Mouse (Mus musculus): Measurements from ENCODE around the gene Gm13696. TPM values are rescaled to one million over a fixed set of nuclear protein-coding genes. Genes with fewer than 3 reads are reported as not detected.
"Not testable (repeated sequence)": the region's sequence is repeated elsewhere in the genome, so short reads cannot be mapped to it uniquely, and the experiment has no call there.

Gm13696 gene
- total RNA-seq (2021): 1 to 10 TPM; 1.4 to 1.7 TPM
- long read RNA-seq, experiment 1: 0 reads
- long read RNA-seq, experiment 2: 0 reads

- DNase-seq: not testable (repeated sequence)
Measured at GRCm38 (mm10) chr2:83972823-83973222, at the start of gene Gm13696. Gene Gm13696, plus strand, starts transcription at chr2:83973123.

DNA sequence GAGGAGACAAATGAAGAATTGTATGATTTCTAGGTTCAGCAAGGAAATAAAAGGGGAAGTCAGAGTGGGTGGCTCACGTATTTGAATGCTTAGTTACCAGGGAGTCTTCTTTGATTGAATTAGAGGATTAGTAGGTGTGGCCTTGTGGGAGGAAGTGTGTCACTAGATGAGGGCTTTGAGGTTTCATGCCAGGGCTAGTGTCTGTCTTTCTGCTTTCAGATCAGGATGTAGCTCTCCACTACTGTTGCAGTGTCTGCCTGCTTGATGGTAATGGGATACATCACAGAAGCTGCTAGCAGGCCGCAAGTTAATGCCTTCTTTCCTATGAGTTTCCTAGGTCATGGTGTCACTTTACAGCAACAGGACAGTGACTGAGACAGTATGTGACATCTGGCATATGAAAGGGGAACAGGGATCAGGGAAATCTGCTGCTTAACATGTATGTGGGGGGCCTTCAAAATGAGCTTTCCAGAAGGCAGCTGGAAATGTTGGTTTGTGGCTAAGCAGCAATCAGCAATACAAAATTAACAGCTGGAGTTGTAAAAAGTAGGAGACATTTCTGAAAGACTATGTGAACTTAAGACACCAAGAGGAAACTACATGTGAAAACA, 43.3 kb upstream of the Gm13696 start:
- DNase-seq: no peak

DNA sequence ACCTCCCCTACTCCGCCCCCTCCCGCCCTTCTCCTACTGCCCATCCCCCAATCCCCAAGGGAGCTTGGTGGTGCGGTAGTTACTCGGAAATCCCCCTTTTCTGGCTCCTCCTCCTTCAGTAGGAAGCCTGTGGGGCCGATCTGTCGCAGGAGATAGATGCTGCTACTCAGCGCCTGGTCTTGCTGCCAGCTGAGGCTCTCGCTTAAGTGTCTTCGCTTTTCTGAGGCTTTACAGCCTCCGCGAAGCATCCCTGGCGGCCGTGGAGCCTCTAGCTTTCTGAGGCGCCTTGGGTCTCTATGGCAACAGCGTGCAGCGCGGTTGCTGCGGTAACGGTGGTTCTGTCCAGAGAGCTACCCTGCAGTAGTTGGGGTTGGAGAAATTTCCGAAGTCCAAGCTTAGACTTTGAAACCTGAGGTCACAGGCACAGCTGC, 32.0 kb upstream of the Gm13696 start, which contains the start of gene Zswim2:
Gene Zswim2 (minus strand): TSS at position 298 of the 431 bp plus-strand sequence.
- peak; percentile 26 for DNase-seq

- DNase-seq: no peak
Measured at GRCm38 (mm10) chr2:83941378-83941777, 31.5 kb upstream of the Gm13696 start.

GRCm38 (mm10) chr2:83941792-83942191, 31.1 kb upstream of the Gm13696 start:
- DNase-seq: no peak

DNA sequence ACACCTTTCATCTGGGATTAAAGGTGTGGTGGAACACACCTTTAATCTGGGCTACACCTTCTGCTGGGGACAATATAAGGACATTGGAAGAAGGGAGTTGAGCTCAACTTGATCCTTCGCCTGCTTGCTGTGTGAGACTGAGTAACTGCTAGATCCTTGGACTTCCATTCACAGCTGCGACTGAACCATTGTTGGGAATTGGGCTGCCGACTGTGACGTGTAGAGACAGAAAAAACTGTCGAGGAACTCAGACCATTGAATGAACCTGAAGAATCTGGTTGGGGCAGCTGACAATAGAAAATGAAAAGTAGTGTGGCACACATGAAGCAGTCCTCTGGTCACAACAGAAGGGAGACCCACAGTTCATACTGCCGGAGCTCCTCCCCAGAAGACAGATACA, 17.5 kb upstream of the Gm13696 start, which contains the start of gene Gm13698:
Gene Gm13698 (plus strand): TSS at position 301 of the 400 bp plus-strand sequence.
- not testable (repeated sequence) for DNase-seq

- DNase-seq: not testable (repeated sequence)
Measured at GRCm38 (mm10) chr2:83961203-83961602, 11.7 kb upstream of the Gm13696 start, which contains the start of gene Gm13693. Gene Gm13693, plus strand, starts transcription at chr2:83961503.

DNA sequence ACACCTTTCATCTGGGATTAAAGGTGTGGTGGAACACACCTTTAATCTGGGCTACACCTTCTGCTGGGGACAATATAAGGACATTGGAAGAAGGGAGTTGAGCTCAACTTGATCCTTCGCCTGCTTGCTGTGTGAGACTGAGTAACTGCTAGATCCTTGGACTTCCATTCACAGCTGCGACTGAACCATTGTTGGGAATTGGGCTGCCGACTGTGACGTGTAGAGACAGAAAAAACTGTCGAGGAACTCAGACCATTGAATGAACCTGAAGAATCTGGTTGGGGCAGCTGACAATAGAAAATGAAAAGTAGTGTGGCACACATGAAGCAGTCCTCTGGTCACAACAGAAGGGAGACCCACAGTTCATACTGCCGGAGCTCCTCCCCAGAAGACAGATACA, 5.9 kb upstream of the Gm13696 start, which contains the start of gene Gm13695:
Gene Gm13695 (plus strand): TSS at position 301 of the 400 bp plus-strand sequence.
- DNase-seq: not testable (repeated sequence)

DNA sequence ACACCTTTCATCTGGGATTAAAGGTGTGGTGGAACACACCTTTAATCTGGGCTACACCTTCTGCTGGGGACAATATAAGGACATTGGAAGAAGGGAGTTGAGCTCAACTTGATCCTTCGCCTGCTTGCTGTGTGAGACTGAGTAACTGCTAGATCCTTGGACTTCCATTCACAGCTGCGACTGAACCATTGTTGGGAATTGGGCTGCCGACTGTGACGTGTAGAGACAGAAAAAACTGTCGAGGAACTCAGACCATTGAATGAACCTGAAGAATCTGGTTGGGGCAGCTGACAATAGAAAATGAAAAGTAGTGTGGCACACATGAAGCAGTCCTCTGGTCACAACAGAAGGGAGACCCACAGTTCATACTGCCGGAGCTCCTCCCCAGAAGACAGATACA, 5.7 kb downstream of the Gm13696 start, which contains the start of gene Gm13694:
Gene Gm13694 (plus strand): TSS at position 301 of the 400 bp plus-strand sequence.
- DNase-seq: not testable (repeated sequence)

DNA sequence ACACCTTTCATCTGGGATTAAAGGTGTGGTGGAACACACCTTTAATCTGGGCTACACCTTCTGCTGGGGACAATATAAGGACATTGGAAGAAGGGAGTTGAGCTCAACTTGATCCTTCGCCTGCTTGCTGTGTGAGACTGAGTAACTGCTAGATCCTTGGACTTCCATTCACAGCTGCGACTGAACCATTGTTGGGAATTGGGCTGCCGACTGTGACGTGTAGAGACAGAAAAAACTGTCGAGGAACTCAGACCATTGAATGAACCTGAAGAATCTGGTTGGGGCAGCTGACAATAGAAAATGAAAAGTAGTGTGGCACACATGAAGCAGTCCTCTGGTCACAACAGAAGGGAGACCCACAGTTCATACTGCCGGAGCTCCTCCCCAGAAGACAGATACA, 11.5 kb downstream of the Gm13696 start, which contains the start of gene Gm13697:
Gene Gm13697 (plus strand): TSS at position 301 of the 400 bp plus-strand sequence.
- not testable (repeated sequence) for DNase-seq

- not testable (repeated sequence) for DNase-seq
Measured at GRCm38 (mm10) chr2:83990253-83990652, 17.3 kb downstream of the Gm13696 start, which contains the start of gene Gm13691. Gene Gm13691, plus strand, starts transcription at chr2:83990553.

GRCm38 (mm10) chr2:83993639-83994255, 20.8 kb downstream of the Gm13696 start:
- DNase-seq: not testable (repeated sequence)

DNA sequence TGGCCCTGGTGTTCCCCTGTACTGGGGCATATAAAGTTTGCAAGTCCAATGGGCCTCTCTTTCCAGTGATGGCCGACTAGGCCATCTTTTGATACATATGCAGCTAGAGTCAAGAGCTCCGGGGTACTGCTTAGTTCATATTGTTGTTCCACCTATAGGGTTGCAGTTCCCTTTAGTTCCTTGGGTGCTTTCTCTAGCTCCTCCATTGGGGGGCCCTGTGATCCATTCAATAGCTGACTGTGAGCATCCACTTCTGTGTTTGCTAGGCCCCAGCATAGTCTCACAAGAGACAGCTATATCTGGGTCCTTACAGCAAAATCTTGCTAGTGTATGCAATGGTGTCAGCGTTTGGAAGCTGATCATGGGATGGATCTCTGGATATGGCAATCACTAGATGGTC, 21.6 kb downstream of the Gm13696 start:
- not testable (repeated sequence) for DNase-seq

GRCm38 (mm10) chr2:84008913-84009312, 36.0 kb downstream of the Gm13696 start:
- no peak for DNase-seq

- DNase-seq: no peak
Measured at GRCm38 (mm10) chr2:84009818-84010217, 36.9 kb downstream of the Gm13696 start.

- DNase-seq: no peak
Measured at GRCm38 (mm10) chr2:84014572-84014971, 41.6 kb downstream of the Gm13696 start.

- DNase-seq: not testable (repeated sequence)
Measured at GRCm38 (mm10) chr2:84016291-84016690, 43.4 kb downstream of the Gm13696 start.

GRCm38 (mm10) chr2:84018330-84018729, 45.4 kb downstream of the Gm13696 start:
- no peak for DNase-seq

DNA sequence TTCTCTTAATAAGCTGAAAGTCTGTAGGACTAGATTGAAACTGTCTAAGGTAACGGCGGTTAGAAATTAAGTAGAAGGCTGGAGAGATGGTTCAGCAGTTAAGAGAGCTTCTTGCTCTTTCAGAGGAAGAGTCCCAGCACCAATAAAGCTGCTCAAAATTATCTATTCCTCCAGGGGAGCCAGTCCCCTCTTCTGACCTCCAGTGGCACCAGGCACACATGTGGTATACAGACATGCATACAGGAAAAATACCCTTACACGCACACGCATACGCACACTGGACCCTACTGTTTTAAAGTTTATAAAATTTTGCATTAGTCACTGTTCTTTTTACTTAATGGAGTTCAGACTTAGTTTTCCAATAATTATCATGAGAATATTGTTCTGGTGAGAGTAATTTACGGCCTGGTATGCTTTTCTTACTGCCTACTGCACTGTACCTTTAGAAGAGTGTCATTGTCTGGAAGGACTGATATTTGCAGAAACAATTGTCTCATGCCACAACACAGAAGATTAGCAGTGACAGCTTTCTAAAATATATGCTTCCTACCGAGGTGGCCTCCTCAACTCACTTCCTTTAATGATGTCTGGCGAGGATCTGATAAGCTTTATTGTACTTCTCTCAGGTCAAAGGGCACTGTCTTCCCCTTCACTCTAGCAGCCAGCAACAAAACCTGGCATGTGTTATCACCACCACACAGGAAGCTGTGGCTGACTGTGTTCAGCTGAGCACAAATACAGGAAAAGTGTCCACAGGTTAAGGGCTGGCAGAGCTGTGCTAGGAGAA, 46.8 kb downstream of the Gm13696 start:
- no peak for DNase-seq

- DNase-seq: no peak
Measured at GRCm38 (mm10) chr2:84021930-84022329, 49.0 kb downstream of the Gm13696 start.

- no peak for DNase-seq
Measured at GRCm38 (mm10) chr2:84022905-84023304, 50.0 kb downstream of the Gm13696 start.

- DNase-seq: no peak
Measured at GRCm38 (mm10) chr2:84023319-84023718, 50.4 kb downstream of the Gm13696 start.
